Mouse (Mus musculus): ENCODE results near the gene Isca1.
"Not testable (repeated sequence)": the region's sequence is repeated elsewhere in the genome, so short reads cannot be mapped to it uniquely, and the experiment has no call there.

GRCm38 (mm10) chr13:59718857-59719440 is 50.7 kb downstream of the Isca1 start:
- TF ChIP-seq GATA1, TAL1 (IDR thresholded peaks at IDR 0.05; ENCODE audit: low read length): not testable (repeated sequence)
